Mouse (Mus musculus) CH12F3 (cell line): ENCODE data around the gene Cdh5.
"Not testable (repeated sequence)": the region's sequence is repeated elsewhere in the genome, so short reads cannot be mapped to it uniquely, and the experiment has no call there.

Source experiments
- in situ Hi-C: fragments of 300-500 bp; cut with MboI; formaldehyde crosslinking; loops from 2 replicates; pipeline ENCODE4 v1.14.3; 2020; ENCODE audit warnings: low sequenced_read_pairs

The Cdh5 gene

GRCm38 (mm10) chr8:104090993-104091900 is 10.2 kb upstream of the Cdh5 start:
- in situ Hi-C loops: loop anchor here (10.0 kb wide), 1 partner anchor 134 kb away; no protein-coding TSS in a partner anchor

- in situ Hi-C loops: loop anchor here (10.0 kb wide), 1 partner anchor 131 kb away; no protein-coding TSS in a partner anchor
Observed at GRCm38 (mm10) chr8:104093336-104093735, 8.1 kb upstream of the Cdh5 start.

GRCm38 (mm10) chr8:104095595-104095994 is 5.8 kb upstream of the Cdh5 start:
- in situ Hi-C loops: loop anchor here (10.0 kb wide), 1 partner anchor 129 kb away; no protein-coding TSS in a partner anchor

- in situ Hi-C loops: loop anchor here (10.0 kb wide), 1 partner anchor 128 kb away; no protein-coding TSS in a partner anchor
Observed at GRCm38 (mm10) chr8:104096644-104097043, 4.8 kb upstream of the Cdh5 start.

- in situ Hi-C loops: loop anchor here (10.0 kb wide), 1 partner anchor 126 kb away; no protein-coding TSS in a partner anchor
Observed at GRCm38 (mm10) chr8:104098671-104099346, 2.6 kb upstream of the Cdh5 start.

GRCm38 (mm10) chr8:104099347-104100099 is 1.9 kb upstream of the Cdh5 start:
- in situ Hi-C loops: loop anchor here (10.0 kb wide), 1 partner anchor 125 kb away; no protein-coding TSS in a partner anchor

GRCm38 (mm10) chr8:104100724-104101123 is 701 bp upstream of the Cdh5 start:
- in situ Hi-C loops: not testable (repeated sequence)

- in situ Hi-C loops: no loop called here
Observed at GRCm38 (mm10) chr8:104103462-104103861, 2.0 kb downstream of the Cdh5 start.

- in situ Hi-C loops: no loop called here
Observed at GRCm38 (mm10) chr8:104105768-104106167, 4.3 kb downstream of the Cdh5 start.

- in situ Hi-C loops: no loop called here
Observed at GRCm38 (mm10) chr8:104106276-104106946, 5.0 kb downstream of the Cdh5 start.

- in situ Hi-C loops: no loop called here
Observed at GRCm38 (mm10) chr8:104107111-104107510, 5.7 kb downstream of the Cdh5 start.

GRCm38 (mm10) chr8:104108048-104108447 is 6.6 kb downstream of the Cdh5 start:
- in situ Hi-C loops: no loop called here

- in situ Hi-C loops: no loop called here
Observed at GRCm38 (mm10) chr8:104110498-104111134, 9.2 kb downstream of the Cdh5 start.

- in situ Hi-C loops: no loop called here
Observed at GRCm38 (mm10) chr8:104121640-104122416, 20.4 kb downstream of the Cdh5 start.

- in situ Hi-C loops: no loop called here
Observed at GRCm38 (mm10) chr8:104123080-104123657, 21.7 kb downstream of the Cdh5 start.

- in situ Hi-C loops: no loop called here
Observed at GRCm38 (mm10) chr8:104124534-104124933, 23.1 kb downstream of the Cdh5 start.

GRCm38 (mm10) chr8:104127160-104127883 is 25.9 kb downstream of the Cdh5 start:
- in situ Hi-C loops: no loop called here

GRCm38 (mm10) chr8:104130916-104131315 is 29.5 kb downstream of the Cdh5 start:
- in situ Hi-C loops: no loop called here
